Mouse (Mus musculus) ES-CJ7 (cell line): ENCODE results near the gene Zfp955b.
"Not testable (repeated sequence)": the region's sequence is repeated elsewhere in the genome, so short reads cannot be mapped to it uniquely, and the experiment has no call there.

Experiments
- DNase-seq: peaks from one replicate; pipeline ENCODE4 v3.0.0; 2011; ENCODE audit warnings: low read depth, low spot score

Gene Zfp955b

DNA sequence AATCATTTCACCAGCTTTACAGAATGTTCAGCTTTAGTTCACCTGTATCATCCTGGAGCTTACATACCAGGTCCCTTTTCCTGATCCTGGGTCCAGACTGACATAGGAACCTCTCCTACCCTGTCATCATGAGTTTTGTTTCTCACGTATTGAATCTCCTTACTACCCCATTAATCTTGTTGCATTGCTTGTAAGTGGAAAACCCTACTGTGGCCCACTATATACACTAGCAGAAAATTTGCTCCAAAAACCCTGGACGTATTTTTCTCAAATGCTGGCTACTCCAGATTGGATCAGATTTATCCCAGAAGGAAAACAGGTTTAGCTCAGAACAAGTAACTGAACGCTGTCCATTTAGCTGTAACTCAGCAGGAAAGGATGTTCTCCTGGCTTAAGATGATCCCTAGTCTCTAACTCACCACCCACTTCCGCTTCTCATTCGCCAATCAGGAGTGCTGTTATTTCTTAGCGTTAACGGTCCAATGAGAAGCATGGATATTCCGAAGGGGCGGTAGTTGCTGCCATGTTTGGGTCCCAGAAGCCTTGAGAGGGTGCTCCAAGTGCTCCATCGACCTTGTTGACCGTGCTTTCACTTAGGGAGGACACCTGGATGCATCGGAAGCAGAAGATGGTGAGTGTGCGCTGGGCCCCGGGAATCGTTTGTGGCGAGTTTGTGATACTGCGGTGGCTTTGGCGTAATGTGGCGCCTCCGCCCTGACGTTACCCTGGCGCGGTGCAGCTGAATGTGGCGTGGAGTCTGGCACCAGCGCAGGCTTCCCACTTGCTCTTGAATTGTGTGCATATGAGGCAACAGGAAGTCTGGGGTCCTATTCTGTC, at the start of gene Zfp955b:
TSS of gene Zfp955b (plus strand) at position 506 of the 837 bp plus-strand sequence.
- DNase-seq = not testable (repeated sequence)

DNA sequence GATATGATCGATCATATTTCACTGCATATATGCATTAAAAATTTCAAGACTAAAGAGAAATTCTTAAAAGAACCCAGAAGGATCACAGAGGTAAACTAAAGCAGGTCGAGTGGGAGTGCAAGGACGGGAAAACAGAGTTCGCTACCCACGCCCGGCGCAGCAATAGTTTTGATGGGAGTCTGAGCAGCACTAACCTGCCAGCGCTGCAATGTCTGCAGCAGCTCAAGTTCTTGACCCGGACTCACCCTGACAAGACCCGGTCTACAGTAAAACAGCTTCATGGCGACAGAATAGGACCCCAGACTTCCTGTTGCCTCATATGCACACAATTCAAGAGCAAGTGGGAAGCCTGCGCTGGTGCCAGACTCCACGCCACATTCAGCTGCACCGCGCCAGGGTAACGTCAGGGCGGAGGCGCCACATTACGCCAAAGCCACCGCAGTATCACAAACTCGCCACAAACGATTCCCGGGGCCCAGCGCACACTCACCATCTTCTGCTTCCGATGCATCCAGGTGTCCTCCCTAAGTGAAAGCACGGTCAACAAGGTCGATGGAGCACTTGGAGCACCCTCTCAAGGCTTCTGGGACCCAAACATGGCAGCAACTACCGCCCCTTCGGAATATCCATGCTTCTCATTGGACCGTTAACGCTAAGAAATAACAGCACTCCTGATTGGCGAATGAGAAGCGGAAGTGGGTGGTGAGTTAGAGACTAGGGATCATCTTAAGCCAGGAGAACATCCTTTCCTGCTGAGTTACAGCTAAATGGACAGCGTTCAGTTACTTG, 34.6 kb upstream of the Zfp955b start, which contains the start of gene Zfp955a:
TSS of gene Zfp955a (minus strand) at position 616 of the 789 bp plus-strand sequence.
- DNase-seq = not testable (repeated sequence)

DNA sequence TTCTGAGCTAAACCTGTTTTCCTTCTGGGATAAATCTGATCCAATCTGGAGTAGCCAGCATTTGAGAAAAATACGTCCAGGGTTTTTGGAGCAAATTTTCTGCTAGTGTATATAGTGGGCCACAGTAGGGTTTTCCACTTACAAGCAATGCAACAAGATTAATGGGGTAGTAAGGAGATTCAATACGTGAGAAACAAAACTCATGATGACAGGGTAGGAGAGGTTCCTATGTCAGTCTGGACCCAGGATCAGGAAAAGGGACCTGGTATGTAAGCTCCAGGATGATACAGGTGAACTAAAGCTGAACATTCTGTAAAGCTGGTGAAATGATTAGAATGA, 34.1 kb upstream of the Zfp955b start:
- not testable (repeated sequence) for DNase-seq

DNA sequence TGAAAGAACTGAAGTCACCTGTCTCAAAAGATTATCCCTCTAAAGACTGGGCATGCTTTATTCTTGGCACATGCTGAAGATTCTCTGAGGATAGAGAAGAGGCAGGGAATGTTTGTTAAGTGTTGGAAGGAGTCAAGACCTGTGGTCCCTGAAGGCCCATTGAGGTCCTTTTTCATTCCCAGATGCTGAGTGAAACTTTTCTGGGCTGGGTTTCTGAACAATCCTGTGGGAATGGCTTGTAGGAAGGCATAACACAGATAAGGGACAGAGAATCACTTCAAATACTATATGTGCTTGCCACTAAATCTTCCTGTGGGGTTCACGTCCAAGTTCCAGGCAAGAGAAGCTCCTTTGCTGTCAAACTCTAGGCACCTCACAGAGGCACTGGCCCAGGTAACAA, 25.0 kb upstream of the Zfp955b start, which contains the start of gene Olfr63:
TSS of gene Olfr63 (plus strand) at position 301 of the 400 bp plus-strand sequence.
- no peak for DNase-seq

GRCm38 (mm10) chr17:33268907-33269306, 20.4 kb upstream of the Zfp955b start:
- no peak for DNase-seq

DNA sequence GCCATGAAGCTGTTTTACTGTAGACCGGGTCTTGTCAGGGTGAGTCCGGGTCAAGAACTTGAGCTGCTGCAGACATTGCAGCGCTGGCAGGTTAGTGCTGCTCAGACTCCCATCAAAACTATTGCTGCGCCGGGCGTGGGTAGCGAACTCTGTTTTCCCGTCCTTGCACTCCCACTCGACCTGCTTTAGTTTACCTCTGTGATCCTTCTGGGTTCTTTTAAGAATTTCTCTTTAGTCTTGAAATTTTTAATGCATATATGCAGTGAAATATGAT, 469 bp downstream of the Zfp955b start:
- not testable (repeated sequence) for DNase-seq

DNA sequence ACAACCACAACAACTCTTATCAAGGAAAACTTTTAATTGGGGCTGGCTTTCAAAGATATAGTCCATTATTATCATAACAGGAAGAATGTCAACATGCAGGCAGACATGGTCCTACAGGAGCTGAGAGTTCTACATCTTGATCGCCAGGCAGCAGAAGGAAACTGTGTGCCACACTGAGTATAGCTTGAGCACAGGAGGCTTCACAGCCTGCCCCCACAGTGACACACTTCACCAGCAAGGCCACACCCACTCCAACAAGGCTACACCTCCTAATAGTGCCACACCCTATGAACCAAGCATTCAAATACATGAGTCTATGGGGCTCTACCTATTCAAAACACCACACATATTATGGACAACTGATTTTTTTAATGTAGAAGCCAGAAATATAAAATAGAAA, 63.6 kb downstream of the Zfp955b start:
- DNase-seq = peak; percentile 19
